Mouse (Mus musculus) ES-E14 (cell line): ENCODE data around the gene Armc3. TPM values are rescaled to one million over a fixed set of nuclear protein-coding genes. Genes with fewer than 3 reads are reported as not detected.

Source experiments
- DNase-seq: peaks from one replicate; pipeline ENCODE4 v3.0.0-alpha.2; 2013; ENCODE audit warnings: low read depth, low spot score
- H3K27ac ChIP-seq: 2 replicates; pipeline ENCODE4 v1.5.1; 2012; ENCODE audit warnings: low read depth, mild to moderate bottlenecking, low read length, moderate library complexity, mixed read lengths; ENCODE audit not compliant: poor library complexity, insufficient read depth, severe bottlenecking
- H3K36me3 ChIP-seq: 2 replicates; pipeline ENCODE4 v1.6.1; 2012; ENCODE audit warnings: mild to moderate bottlenecking, low read length, moderate library complexity, mixed read lengths; ENCODE audit not compliant: control insufficient read depth, poor library complexity, insufficient read depth, severe bottlenecking
- H3K4me1 ChIP-seq, 2 experiments: fragments of 150-350 bp in 1 of 2; sonication (generic) in 1 of 2; 2 replicates each; pipeline ENCODE4 v1.6.1; 2012; ENCODE audit warnings: low read length in 2 of 2, mild to moderate bottlenecking in 1 of 2, mixed read lengths in 1 of 2; ENCODE audit not compliant: control insufficient read depth in 2 of 2, insufficient read depth in 2 of 2, poor library complexity in 1 of 2
- H3K4me3 ChIP-seq, 2 experiments: fragments of 150-350 bp in 1 of 2; sonication (generic) in 1 of 2; 2 replicates each; pipeline ENCODE4 v1.5.1; 2012; ENCODE audit warnings: low read length in 2 of 2, low read depth in 1 of 2, mild to moderate bottlenecking in 1 of 2, mixed read lengths in 1 of 2; ENCODE audit not compliant: insufficient read depth in 1 of 2, poor library complexity in 1 of 2, severe bottlenecking in 1 of 2
- H3K9ac ChIP-seq: 2 replicates; pipeline ENCODE4 v1.6.1; 2012; ENCODE audit warnings: low read depth, mild to moderate bottlenecking, low read length, mixed read lengths; ENCODE audit not compliant: poor library complexity, insufficient read depth, severe bottlenecking
- H3K9me3 ChIP-seq: fragments of 150-350 bp; sonication (generic); 2 replicates; pipeline ENCODE4 v1.6.1; 2012; ENCODE audit warnings: low read depth, mild to moderate bottlenecking, low read length; ENCODE audit not compliant: control insufficient read depth, insufficient read depth
- CHD2 ChIP-seq: IDR thresholded peaks from 2 replicates; pipeline ENCODE4 v1.6.1; 2014; ENCODE audit warnings: mild to moderate bottlenecking, low read depth, low read length, inconsistent platforms
- HCFC1 ChIP-seq: IDR thresholded peaks from 2 replicates; pipeline ENCODE4 v1.6.1; 2012; ENCODE audit warnings: low read length, inconsistent platforms, borderline replicate concordance; ENCODE audit not compliant: insufficient read depth
- MAFK ChIP-seq: IDR thresholded peaks from 2 replicates; pipeline ENCODE4 v1.6.1; 2014; ENCODE audit warnings: mild to moderate bottlenecking, low read depth, low read length, inconsistent platforms; ENCODE audit not compliant: insufficient read depth
- ZC3H11A ChIP-seq: IDR thresholded peaks from 2 replicates; pipeline ENCODE4 v1.6.1; 2012; ENCODE audit warnings: low read depth, mild to moderate bottlenecking, inconsistent platforms, low read length, borderline replicate concordance
- ZNF384 ChIP-seq: IDR thresholded peaks from 2 replicates; pipeline ENCODE4 v1.6.1; 2012; ENCODE audit warnings: low read depth, low read length, inconsistent platforms
- in situ Hi-C, 2 experiments: fragments of 600-800 bp; cut with MboI; formaldehyde crosslinking; loops; one replicate each; pipeline ENCODE4 v1.15.1; 2025; ENCODE audit warnings: low sequenced_read_pairs in 2 of 2, inconsistent platforms in 1 of 2; ENCODE audit not compliant: unreplicated experiment in 2 of 2
- total RNA-seq: library from RNA; depleted of rRNA; stranded (reverse); fragments of 300-350 nt; gene quantifications from 2 replicates; pipeline ENCODE4 v1.2.3, GENCODE M21; 2012; rRNA removed

The Armc3 gene
- total RNA-seq = 0.09 TPM in 1 of 2 replicates, not detected in the other

DNA sequence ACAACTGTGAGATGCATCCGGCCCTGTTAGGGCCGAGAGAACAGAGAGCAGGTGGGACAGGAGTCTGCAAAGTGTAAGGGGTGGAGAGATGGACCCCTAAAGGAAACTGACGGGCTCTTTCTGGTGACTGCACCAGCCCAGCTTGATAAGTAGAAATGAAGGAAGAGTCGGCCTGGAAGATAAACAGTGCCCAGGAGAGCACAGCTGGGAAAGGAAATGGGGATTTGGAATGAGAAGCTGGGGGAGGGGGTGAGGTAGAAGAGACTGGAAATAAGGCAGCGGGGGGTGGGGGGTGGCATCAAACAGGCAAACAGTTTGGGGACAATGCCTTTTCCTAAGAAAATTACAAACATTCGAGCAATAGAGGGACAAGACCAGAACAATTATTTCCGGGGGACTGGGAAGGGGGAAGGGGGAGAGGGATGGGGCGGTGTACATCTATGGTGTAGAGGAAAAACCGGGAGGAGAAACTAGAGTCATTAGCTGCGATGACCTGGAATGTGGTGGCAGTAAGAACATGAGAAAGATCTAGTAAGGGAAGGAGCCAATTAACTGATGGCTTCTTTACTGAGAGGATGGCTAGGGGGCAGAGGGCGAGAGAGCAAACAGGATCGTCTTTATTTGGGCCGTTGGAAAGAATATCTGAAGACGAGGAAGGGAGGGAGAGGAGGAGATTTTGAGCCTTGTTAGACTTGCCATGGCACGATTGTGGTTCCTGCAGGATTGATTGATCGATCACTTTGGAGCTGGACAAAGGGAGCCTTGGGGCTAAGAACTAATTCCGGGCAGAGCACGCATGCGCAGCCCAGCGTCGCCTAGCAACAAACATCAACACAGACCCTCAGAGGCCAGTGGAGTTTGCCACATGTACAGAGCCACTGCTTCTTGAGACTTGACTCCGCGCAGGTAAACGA is at the start of gene Armc3:
Gene Armc3, plus strand, starts transcription at position 851 of the 914 bp plus-strand sequence.
- in situ Hi-C loops = no loop called here
- peak; percentile 76 for DNase-seq
- Histone ChIP-seq H3K4me1 (no peaks in the 10 kb centered on the region), H3K9ac (no peak within 1 kb of the TSS), H3K36me3 (no peaks in the 10 kb centered on the region), H3K9me3 (no peaks in the 10 kb centered on the region), H3K4me3 (peak within 1 kb of the TSS; percentile 24 to 78), H3K27ac (no peak within 1 kb of the TSS)
- no peak for TF ChIP-seq CHD2
- no peak for TF ChIP-seq MAFK
- TF ChIP-seq ZNF384 = no peak
- TF ChIP-seq HCFC1 = no peak
- no peak for TF ChIP-seq ZC3H11A

DNA sequence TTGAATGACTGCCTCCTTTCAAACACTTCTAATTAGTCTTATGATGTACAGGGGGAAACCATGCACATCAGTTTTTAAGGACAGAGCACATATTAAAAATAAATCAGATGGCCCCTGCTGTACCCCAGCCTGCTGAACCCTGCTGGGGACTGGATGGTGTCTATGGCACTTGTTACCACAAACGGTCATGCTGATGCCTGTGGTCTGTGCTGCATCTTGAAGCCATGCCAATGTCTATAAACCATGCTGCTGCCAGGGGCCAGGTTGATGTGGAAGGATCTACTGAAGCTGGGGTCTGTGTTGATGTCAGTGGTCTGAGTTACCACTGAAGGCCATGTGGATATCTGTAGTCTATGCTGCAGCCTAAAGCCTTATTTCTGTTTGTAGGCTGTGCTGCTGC is 46.4 kb upstream of the Armc3 start:
- no peaks in the 10 kb centered on the region for H3K9me3 ChIP-seq
- TF ChIP-seq CHD2 = no peak
- no peak for TF ChIP-seq ZC3H11A
- TF ChIP-seq MAFK = no peak
- DNase-seq = no peak
- in situ Hi-C loops = no loop called here
- H3K27ac ChIP-seq = no peak overlapping the region
- no peak overlapping the region for H3K9ac ChIP-seq
- H3K4me3 ChIP-seq = no peak overlapping the region
- H3K36me3 ChIP-seq = no peaks in the 10 kb centered on the region
- H3K4me1 ChIP-seq = no peaks in the 10 kb centered on the region

DNA sequence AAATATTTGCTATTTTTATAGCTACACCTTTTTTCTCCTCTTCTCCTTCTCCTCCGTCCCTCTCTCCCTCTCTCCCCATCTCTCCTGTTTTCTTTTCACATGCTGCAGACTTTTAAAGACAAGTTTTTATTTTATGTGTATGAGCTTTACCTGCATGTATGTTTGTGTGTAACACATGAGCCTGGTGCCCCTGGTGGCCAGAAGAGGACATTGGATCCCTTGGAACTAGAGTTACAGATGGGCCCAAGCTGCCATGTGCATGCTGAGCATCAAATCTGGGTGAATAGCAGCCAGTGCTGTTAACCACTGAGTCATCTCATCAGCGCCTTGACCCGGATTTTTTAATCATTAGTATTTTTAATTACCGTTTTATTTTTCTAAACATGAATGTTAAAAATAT is 42.9 kb upstream of the Armc3 start:
- DNase-seq = no peak
- in situ Hi-C loops = no loop called here
- no peak overlapping the region for H3K27ac ChIP-seq
- no peaks in the 10 kb centered on the region for H3K36me3 ChIP-seq
- no peak overlapping the region for H3K9ac ChIP-seq
- no peak overlapping the region for H3K4me3 ChIP-seq
- no peak for TF ChIP-seq MAFK
- TF ChIP-seq ZNF384 = no peak
- no peak for TF ChIP-seq ZC3H11A
- no peak for TF ChIP-seq HCFC1
- TF ChIP-seq CHD2 = no peak
- H3K9me3 ChIP-seq = no peaks in the 10 kb centered on the region
- peaks cover 2 to 4% of the 10 kb centered on the region in 2 experiments; a peak in 2 of 4 replicates for H3K4me1 ChIP-seq

DNA sequence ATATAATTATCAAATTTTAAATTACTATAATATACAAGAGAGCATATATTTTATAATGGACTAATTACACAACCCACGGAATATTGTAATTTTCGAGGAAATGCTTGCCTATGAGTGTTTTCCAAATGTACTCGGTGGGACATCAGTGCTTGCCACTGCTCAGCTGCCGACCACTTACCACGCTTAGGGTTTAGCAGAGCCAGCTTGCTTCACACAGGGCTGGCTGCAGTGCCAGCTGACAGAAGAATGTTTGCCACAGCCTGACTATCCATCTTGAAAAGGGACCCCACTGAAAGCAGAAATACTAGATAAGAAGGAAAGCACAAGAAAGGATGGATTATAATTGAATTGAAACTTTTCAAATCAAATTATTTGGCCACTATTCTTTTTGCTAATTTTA is 39.6 kb upstream of the Armc3 start:
- TF ChIP-seq MAFK (no peak), HCFC1 (no peak), CHD2 (no peak), ZC3H11A (no peak), ZNF384 (no peak)
- peaks cover 3 to 8% of the 10 kb centered on the region in 2 experiments; a peak in 3 of 4 replicates for H3K4me1 ChIP-seq
- no peak overlapping the region for H3K27ac ChIP-seq
- in situ Hi-C loops = no loop called here
- H3K4me3 ChIP-seq = no peak overlapping the region
- no peaks in the 10 kb centered on the region for H3K9me3 ChIP-seq
- H3K9ac ChIP-seq = no peak overlapping the region
- DNase-seq = no peak
- H3K36me3 ChIP-seq = no peaks in the 10 kb centered on the region
